Mouse (Mus musculus) erythroblast, embryonic 14.5 days (primary cell): ENCODE measurements around the gene Lmna.

Source experiments
- GATA1 ChIP-seq: IDR thresholded peaks from 2 replicates; pipeline ENCODE4 v1.6.1; 2012; ENCODE audit warnings: low read length, inconsistent platforms, mixed read lengths
- TAL1 ChIP-seq: IDR thresholded peaks from 3 replicates; pipeline ENCODE4 v1.6.1; 2012; ENCODE audit warnings: low read length, inconsistent platforms, mixed read lengths

DNA sequence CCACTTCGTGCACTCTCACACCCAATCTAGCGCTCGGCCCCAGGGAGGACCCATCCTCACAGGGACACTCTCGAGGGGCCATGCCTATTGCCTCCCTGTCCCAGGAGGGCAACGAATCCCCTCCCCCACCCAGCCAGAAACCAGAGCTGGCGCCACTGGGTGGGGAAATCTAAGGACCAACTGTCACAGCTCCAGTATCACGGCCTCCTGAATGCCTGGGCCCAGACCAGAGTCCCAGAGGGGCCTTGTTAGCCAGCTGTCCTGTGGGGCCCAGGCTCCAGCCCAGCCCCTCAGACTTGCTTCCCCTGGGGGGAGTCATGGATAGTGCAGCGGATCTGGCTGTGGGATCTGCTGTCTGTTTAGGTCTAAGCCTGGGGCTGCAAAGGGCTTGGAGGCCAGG is 17.8 kb upstream of the Lmna start:
- TF ChIP-seq TAL1 (no peak), GATA1 (no peak)
